Comparison of ENCODE assay signal across 23 mouse cellular contexts in genomic region chr17:68208837-68209236, GRCm38 (mm10).
DNase-seq lines count a peak whose midpoint lies in the region; ATAC-seq lines count a peak whose summit lies in the region.
"Had no signal": no experiment of that assay in that cellular context is flagged by ENCODE, and none has a peak within 500 bp of the region (broad histone marks: within the 10 kb centered on the region; RNA-seq: fewer than 3 reads in every experiment).

No protein-coding gene starts in this region.

- no peaks in the 10 kb centered on the region for H3K36me3 ChIP-seq in midbrain, embryonic 11.5 days (ENCODE audit: control insufficient read depth, insufficient read depth, low read length)
- H3K36me3 ChIP-seq in midbrain, embryonic 10.5 days = no peaks in the 10 kb centered on the region
- H3K36me3 ChIP-seq in midbrain, embryonic 14.5 days (ENCODE audit: control insufficient read depth, insufficient read depth, low read length) = no peaks in the 10 kb centered on the region
- H3K36me3 ChIP-seq: embryonic facial prominence, embryonic 15.5 days; forebrain, embryonic 10.5 days; G1E; heart, embryonic 12.5 days; hindbrain, embryonic 10.5 days; hindbrain, embryonic 15.5 days had no signal

- H3K27ac ChIP-seq in midbrain, embryonic 11.5 days (ENCODE audit: low read depth, low read length) = no peak overlapping the region
- no peak overlapping the region for H3K27ac ChIP-seq in midbrain, embryonic 10.5 days (replicated peaks)
- H3K27ac ChIP-seq in midbrain, embryonic 14.5 days (replicated peaks; ENCODE audit: low read depth, low read length) = no peak overlapping the region
- H3K27ac ChIP-seq: embryonic facial prominence, embryonic 15.5 days; forebrain, embryonic 10.5 days; gastrocnemius, adult 2 months; hindbrain, embryonic 10.5 days; hindbrain, embryonic 15.5 days had no signal

- H3K4me3 ChIP-seq in midbrain, embryonic 11.5 days (ENCODE audit: low read depth, low read length) = no peak overlapping the region
- no peak overlapping the region for H3K4me3 ChIP-seq in midbrain, embryonic 10.5 days
- H3K4me3 ChIP-seq in midbrain, embryonic 14.5 days (replicated peaks; ENCODE audit: low read depth, low read length) = no peak overlapping the region
- H3K4me3 ChIP-seq: embryonic facial prominence, embryonic 15.5 days; erythroblast, embryonic 14.5 days; forebrain, embryonic 10.5 days; gastrocnemius, adult 2 months; heart, embryonic 12.5 days; hindbrain, embryonic 10.5 days; hindbrain, embryonic 15.5 days had no signal

- H3K9me3 ChIP-seq in midbrain, embryonic 11.5 days (ENCODE audit: control insufficient read depth, low read length) = no peaks in the 10 kb centered on the region
- no peaks in the 10 kb centered on the region for H3K9me3 ChIP-seq in midbrain, embryonic 10.5 days (replicated peaks)
- no peaks in the 10 kb centered on the region for H3K9me3 ChIP-seq in midbrain, embryonic 14.5 days (ENCODE audit: control insufficient read depth, low read length)
- H3K9me3 ChIP-seq: embryonic facial prominence, embryonic 15.5 days; forebrain, embryonic 10.5 days; heart, embryonic 12.5 days; hindbrain, embryonic 10.5 days; hindbrain, embryonic 15.5 days had no signal

- DNase-seq in embryo, embryonic 10 days (ENCODE audit: low spot score) = peak; percentile 6
- DNase-seq in embryo, embryonic 11 days = no peak
- DNase-seq in midbrain, embryonic 11.5 days (ENCODE audit: low spot score, missing footprints) = peak; percentile 73
- no peak for DNase-seq in midbrain, embryonic 10.5 days (ENCODE audit: low spot score)
- peak; percentile 49 for DNase-seq in midbrain, embryonic 14.5 days
- no peak for DNase-seq in lung, postnatal 25 days (ENCODE audit: low spot score)
- no peak for DNase-seq in left cerebral cortex, adult 18-20 months (ENCODE audit: low spot score in 2 of 2)
- DNase-seq: adrenal gland, postnatal 14 days; B cell, adult 2 months; cerebellum, adult 18-20 months; cerebellum, adult 9-11 months; cerebellum, postnatal 36 days; gastrocnemius, adult 2 months; gastrocnemius, postnatal 25 days had no signal

- H3K4me1 ChIP-seq in midbrain, embryonic 11.5 days (ENCODE audit: control insufficient read depth, insufficient read depth, low read length) = no peaks in the 10 kb centered on the region
- H3K4me1 ChIP-seq in midbrain, embryonic 10.5 days = peaks cover 15% of the 10 kb centered on the region
- H3K4me1 ChIP-seq in midbrain, embryonic 14.5 days (ENCODE audit: control insufficient read depth, insufficient read depth, low read length) = no peaks in the 10 kb centered on the region

- H3K9ac ChIP-seq in midbrain, embryonic 11.5 days (ENCODE audit: low read length) = no peak overlapping the region
- H3K9ac ChIP-seq in midbrain, embryonic 14.5 days (replicated peaks; ENCODE audit: low read length) = no peak overlapping the region
- H3K9ac ChIP-seq: embryonic facial prominence, embryonic 15.5 days; heart, embryonic 12.5 days; hindbrain, embryonic 15.5 days had no signal

- H3K4me2 ChIP-seq in midbrain, embryonic 11.5 days = no peak overlapping the region
- no peak overlapping the region for H3K4me2 ChIP-seq in midbrain, embryonic 14.5 days (ENCODE audit: low read length)
- H3K4me2 ChIP-seq: embryonic facial prominence, embryonic 15.5 days; heart, embryonic 12.5 days; hindbrain, embryonic 15.5 days had no signal

- WGBS in midbrain, embryonic 11.5 days = 58% methylated on average over 2 of the region's 2 CpGs
- WGBS in midbrain, embryonic 10.5 days = 69% methylated on average over 2 of the region's 2 CpGs
- 59% methylated on average over 2 of the region's 2 CpGs for WGBS in midbrain, embryonic 14.5 days

- no peak for ATAC-seq in midbrain, embryonic 11.5 days (ENCODE audit: low FRiP score)
- ATAC-seq in midbrain, embryonic 14.5 days (ENCODE audit: low FRiP score, low TSS enrichment) = peak; percentile 46; the same call in 1 of the 2 replicates
- ATAC-seq: CD4-positive, CD25-positive, alpha-beta regulatory T cell, adult 4 months; inflammation-experienced regulatory T-cells, adult 6 months had no signal

- no peaks in the 10 kb centered on the region for H3K27me3 ChIP-seq in midbrain, embryonic 11.5 days (ENCODE audit: control insufficient read depth, insufficient read depth, low read length)
- no peaks in the 10 kb centered on the region for H3K27me3 ChIP-seq in midbrain, embryonic 10.5 days (ENCODE audit: low read depth, poor library complexity, severe bottlenecking)
- H3K27me3 ChIP-seq in midbrain, embryonic 14.5 days (ENCODE audit: control insufficient read depth, insufficient read depth, low read length) = no peaks in the 10 kb centered on the region
- H3K27me3 ChIP-seq: embryonic facial prominence, embryonic 15.5 days; heart, embryonic 12.5 days; hindbrain, embryonic 15.5 days had no signal

Comparison
In these comparisons a context has a peak if more than half of its experiments do, and no peak if none do; other contexts are left out.
1. DNase-seq: peak in embryo, embryonic 10 days (single experiment), midbrain, embryonic 11.5 days (single experiment) and midbrain, embryonic 14.5 days (single experiment); none in embryo, embryonic 11 days (single experiment), midbrain, embryonic 10.5 days (single experiment), lung, postnatal 25 days (single experiment) and left cerebral cortex, adult 18-20 months (0 of 2).